Mouse (Mus musculus) mouse trophoblast stem cell (cell line): ENCODE measurements around the gene Speg.

Experiments used
- in situ Hi-C, 2 experiments: fragments of 300-500 bp; cut with MseI, MboI; formaldehyde crosslinking; loops; 2 replicates in 1 of 2; 3 replicates in 1 of 2; pipeline ENCODE4 v1.15.1; 2025

Gene Speg

GRCm38 (mm10) chr1:75374950-75375936, at the start of gene Speg:
Gene Speg, plus strand, starts transcription at chr1:75375297.
- in situ Hi-C loops: no loop called here

- in situ Hi-C loops: no loop called here
Observed at GRCm38 (mm10) chr1:75327461-75327860, 47.6 kb upstream of the Speg start.

DNA sequence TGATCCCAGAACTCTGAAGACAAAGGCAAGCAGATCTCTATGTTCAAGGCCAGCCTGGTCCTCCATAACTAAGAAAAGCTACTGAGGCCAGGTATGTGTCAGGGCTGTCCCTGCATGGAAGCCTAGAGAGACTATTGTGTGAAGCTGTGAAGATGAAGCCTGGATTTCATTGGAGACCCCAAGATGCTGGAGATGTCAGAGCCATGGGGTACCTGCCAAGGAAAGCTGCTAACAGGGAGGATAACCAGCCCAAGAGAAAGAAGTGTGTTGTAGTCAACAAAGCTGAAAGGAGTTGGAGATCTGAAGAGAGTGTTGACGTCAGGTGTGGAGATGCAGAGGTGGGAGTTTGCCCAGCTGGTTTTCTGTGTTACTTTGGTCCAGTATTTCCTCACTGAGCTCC, 43.8 kb upstream of the Speg start:
- in situ Hi-C loops: no loop called here

- in situ Hi-C loops: no loop called here
Observed at GRCm38 (mm10) chr1:75336461-75336860, 38.6 kb upstream of the Speg start.

DNA sequence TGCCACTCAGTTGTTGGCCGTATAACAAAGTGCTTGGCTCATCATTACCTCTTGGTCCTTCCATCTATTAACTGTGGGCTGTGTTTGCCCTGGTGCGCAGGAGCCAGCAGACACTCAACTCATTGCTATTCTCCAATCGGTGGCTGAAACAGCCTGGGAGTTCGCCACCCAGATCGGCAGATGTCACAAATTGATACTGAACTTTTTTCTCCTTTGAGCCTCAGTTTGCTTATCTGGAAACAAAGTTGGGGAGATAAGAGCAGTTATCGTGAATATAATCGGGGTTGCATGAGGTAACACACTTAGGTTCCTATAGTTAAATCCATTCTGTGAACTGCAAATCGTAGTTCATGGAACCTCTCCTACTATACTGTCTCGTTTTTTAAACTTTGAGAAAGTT, 38.0 kb upstream of the Speg start:
- in situ Hi-C loops: no loop called here

DNA sequence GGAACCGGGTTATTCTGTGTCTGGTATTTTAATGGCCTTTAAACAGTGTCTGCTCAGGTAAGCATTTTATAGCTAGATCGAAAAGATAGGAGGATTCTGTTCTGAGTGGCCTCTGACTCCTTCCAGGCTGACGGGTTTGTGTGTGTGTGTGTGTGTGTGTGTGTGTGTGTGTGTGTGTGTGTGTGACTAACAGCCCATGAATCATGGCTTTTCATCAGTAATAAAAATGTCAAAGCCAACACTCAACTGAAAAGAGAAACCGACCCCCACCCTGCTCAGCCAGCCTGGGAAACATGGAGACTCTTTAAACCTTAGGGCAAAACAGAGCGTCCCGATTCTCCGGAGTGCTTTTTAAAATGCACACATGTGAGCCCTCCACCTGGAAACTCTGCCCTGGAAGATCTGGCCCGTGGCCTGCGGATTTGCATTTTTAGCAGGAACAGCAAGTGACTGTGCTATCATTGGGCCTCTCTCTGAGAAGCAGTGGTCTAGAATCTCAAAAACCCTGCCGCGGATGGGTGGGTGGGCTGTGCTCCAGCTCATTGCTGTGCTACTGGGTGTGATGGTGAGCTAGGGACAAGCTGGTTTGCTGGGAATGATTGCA, 36.9 kb upstream of the Speg start:
- in situ Hi-C loops: no loop called here

DNA sequence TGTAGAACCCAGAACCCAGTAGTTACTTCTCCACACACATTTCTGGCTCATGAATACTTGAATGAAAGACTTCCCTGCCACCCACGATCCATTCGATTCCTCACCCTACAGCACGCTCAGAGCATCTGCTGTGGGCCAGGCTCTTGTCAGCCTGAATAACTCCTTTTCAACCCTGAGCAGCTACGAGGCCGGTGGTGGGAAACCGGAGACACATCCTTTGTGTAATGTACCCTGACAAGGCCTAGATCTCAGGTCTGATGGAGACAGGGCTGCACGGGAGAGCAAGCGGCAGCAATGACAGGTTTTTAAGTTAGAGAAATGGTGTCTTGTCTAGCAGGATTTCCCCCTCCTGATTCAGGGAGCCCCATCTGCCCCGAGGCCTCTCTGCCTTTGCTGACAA, 35.8 kb upstream of the Speg start:
- in situ Hi-C loops: no loop called here

GRCm38 (mm10) chr1:75340519-75340918, 34.6 kb upstream of the Speg start:
- in situ Hi-C loops: loop anchor here (10.0 kb wide), 1 partner anchor 124 kb away; no protein-coding TSS in a partner anchor

DNA sequence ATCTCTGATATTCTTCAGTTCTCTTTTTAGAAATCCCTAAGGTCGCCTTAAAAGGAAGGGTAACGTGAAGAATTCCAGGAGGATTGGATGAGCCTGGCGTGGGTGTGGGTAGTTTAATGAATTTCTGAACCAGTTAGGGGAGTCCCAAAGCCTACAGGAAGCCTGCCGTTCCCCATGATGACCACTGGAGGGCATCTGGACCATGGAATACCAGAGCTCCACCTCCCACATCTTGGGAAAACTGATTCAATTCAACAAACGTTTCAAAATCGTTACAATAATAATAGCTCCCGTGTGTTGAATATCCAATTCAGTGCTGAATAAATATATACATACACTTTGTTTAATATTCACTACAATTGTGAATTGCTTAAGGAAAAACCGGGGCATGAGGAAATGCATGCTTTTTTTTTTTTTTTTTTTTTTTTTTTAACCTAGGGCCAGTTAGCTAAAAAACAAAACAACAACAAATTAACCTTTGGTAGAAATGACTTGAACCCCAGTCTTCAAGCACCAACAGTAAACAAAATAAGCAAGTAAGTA, 32.2 kb upstream of the Speg start:
- in situ Hi-C loops: loop anchor here (10.0 kb wide), 1 partner anchor 122 kb away; no protein-coding TSS in a partner anchor

DNA sequence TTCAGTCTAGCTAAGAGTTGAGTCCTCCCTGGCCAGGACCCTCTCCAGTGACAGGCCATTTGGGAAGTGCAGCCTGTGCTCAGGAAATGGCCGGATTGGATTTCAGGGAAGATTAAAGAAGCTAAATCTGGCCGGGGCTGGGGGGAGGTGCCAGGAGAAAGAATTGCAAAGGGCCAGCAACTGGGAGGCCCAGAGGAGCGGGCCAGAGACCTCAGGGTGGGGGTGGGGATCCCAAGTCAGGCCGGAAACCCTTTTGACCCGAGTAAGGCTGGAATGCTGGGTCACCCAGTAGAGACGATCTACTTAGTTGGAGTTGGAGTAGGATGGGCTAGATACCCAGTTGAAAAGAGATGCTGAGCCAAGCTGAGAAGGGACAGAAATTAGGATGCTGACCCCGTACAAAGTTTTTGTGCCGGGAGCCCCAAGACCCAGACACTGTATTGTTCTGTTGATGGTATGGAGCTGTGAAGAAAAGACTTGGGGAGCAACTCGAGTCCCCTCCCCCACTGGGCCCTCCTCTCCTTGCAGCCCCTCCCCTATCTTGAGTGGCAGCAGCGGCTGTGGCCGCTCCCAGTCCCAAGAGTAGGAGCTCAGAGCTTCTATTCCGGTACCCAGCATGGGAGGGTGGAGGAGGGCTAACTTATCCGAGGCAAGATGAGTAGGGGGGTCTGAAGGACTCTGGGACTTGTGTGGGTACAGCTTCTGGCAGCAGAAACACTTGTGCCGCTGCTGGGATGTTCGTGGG, 30.6 kb upstream of the Speg start:
- in situ Hi-C loops: loop anchor here (10.0 kb wide), 1 partner anchor 120 kb away; no protein-coding TSS in a partner anchor

GRCm38 (mm10) chr1:75345036-75345935, 29.8 kb upstream of the Speg start:
- in situ Hi-C loops: loop anchor here (10.0 kb wide), 1 partner anchor 120 kb away; no protein-coding TSS in a partner anchor

GRCm38 (mm10) chr1:75347279-75347678, 27.8 kb upstream of the Speg start:
- in situ Hi-C loops: loop anchor here (10.0 kb wide), 1 partner anchor 118 kb away; no protein-coding TSS in a partner anchor

GRCm38 (mm10) chr1:75349275-75349674, 25.8 kb upstream of the Speg start:
- in situ Hi-C loops: loop anchor here (10.0 kb wide), 1 partner anchor 116 kb away; no protein-coding TSS in a partner anchor

DNA sequence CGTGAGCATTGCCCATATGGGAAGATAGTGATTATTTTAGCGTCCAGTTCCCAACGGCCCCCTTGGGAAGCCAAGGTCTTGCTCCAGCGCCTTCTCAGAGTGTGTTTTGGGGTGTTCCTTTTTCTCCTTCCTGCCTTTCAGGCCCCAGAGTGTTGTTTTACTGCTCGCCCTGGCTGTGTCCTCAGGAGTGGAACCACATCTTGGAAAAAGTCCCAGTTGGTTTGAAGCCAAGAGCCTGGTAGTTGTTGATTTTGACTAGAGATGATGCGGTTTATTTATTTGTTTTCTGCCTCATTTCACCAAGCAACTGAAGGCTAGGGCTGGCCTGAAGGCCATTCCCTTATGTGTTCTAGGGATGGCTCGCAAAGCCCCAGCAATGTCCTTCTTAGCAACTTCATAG, 17.8 kb upstream of the Speg start:
- in situ Hi-C loops: no loop called here

- in situ Hi-C loops: no loop called here
Observed at GRCm38 (mm10) chr1:75358009-75358408, 17.1 kb upstream of the Speg start.

DNA sequence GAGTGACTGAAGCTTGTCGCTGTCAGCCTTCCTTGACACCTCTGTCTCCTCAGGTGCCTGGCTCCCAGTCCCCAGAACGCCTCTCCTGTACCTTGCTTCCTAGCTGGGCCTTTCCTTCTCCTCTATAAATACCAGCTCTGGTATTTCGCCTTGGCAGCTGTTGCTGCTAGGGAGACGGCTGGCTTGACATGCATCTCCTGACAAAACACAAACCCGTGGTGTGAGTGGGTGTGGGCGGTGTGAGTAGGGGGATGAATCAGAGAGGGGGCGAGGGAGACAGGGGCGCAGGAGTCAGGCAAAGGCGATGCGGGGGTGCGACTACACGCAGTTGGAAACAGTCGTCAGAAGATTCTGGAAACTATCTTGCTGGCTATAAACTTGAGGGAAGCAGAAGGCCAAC, 15.8 kb upstream of the Speg start:
- in situ Hi-C loops: no loop called here

DNA sequence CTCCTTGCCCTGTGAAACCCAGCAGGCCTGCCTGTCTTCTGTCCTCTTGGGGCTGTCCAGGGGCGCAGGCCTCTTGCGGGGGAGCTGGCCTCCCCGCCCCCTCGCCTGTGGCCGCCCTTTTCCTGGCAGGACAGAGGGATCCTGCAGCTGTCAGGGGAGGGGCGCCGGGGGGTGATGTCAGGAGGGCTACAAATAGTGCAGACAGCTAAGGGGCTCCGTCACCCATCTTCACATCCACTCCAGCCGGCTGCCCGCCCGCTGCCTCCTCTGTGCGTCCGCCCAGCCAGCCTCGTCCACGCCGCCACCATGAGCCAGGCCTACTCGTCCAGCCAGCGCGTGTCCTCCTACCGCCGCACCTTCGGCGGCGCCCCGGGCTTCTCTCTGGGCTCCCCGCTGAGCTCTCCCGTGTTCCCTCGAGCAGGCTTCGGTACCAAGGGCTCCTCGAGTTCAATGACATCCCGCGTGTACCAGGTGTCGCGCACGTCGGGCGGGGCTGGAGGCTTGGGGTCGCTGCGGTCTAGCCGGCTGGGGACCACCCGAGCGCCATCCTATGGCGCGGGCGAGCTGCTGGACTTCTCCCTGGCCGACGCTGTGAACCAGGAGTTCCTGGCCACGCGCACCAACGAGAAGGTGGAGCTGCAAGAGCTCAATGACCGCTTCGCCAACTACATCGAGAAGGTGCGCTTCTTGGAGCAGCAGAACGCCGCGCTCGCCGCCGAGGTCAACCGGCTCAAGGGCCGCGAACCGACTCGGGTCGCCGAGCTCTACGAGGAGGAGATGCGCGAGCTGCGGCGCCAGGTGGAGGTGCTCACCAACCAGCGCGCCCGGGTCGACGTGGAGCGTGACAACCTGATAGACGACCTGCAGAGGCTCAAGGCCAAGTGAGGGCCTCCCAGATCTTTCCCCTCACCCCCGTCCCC, 14.7 kb upstream of the Speg start, which contains the start of gene Des:
Gene Des (plus strand): TSS at position 218 of the 920 bp plus-strand sequence.
- in situ Hi-C loops: no loop called here

DNA sequence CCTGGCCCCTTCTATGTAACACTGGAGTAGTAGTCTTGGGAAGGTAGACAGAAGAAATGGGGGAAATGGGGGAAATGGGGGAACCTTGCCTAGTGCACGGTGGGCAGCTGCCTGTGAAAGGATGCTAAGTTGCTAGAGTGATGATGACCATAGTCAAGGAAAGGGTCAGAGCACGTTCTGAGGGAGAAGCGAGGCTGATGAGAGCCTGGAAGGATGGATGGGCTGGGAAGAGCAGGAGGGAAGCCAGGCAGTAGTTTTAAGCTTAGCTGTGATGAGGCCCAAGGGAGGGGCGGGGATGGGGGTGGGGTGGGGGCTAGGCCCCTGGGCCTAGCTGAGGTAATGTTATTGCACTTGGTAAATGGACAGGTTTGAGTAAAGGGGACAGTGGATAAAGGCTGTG, 14.0 kb upstream of the Speg start:
- in situ Hi-C loops: no loop called here

DNA sequence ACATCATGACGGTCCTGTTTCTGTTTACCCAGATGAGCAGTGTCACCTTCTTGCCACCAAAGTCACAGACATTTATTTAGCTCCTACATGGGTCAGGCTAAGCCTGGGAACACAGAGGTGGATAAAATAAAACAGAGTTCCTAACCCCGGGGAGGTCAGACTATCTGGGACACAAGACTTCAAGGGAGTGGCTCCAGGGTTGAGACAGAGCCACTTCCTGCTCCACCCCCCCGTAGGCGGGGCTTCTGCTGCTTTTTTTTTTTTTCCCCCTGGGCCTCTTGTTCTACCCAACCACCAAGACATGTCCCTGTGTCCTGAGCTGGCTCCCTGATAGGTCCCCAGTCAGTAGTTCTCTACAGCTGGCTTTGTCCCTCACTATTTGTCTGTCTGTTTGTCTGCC, 13.3 kb upstream of the Speg start:
- in situ Hi-C loops: no loop called here
